Mouse (Mus musculus) kidney, postnatal 25 days (tissue): ENCODE measurements around the gene Chst14.

Source experiments
- DNase-seq, 2 experiments: peaks; one replicate each; pipeline ENCODE4 v3.0.0; 2021; ENCODE audit warnings: mixed read lengths in 2 of 2

Chst14 gene

DNA sequence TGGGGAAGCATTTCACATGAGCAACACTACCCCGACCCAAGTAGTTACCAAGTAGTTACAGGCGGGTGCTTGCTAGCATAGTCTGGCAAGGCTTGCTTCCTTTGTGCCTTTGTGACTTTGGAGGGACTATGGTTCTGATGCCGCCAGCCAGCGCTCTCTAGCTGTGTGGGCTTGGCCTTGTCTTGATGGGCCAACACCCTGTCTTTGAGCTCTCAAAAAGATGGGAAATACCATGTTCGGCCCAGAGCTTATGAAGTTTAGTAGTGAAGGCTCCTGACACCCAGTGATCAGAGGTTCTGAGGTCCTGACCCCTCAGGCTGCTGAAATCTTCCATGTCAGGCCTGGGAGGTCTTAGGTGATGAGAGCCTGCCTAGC is 20.2 kb upstream of the Chst14 start:
- DNase-seq = no peak

- DNase-seq = peak in 1 of 2 experiments; percentile 56
These were observed 18.5 kb upstream of the Chst14 start for GRCm38 (mm10) chr2:118907781-118908180.

- peak; percentile 44 to 66 for DNase-seq
These were observed 17.1 kb upstream of the Chst14 start for GRCm38 (mm10) chr2:118909151-118909550.

GRCm38 (mm10) chr2:118910605-118911278 is 15.6 kb upstream of the Chst14 start:
- peak in 1 of 2 experiments; percentile 74 for DNase-seq

DNA sequence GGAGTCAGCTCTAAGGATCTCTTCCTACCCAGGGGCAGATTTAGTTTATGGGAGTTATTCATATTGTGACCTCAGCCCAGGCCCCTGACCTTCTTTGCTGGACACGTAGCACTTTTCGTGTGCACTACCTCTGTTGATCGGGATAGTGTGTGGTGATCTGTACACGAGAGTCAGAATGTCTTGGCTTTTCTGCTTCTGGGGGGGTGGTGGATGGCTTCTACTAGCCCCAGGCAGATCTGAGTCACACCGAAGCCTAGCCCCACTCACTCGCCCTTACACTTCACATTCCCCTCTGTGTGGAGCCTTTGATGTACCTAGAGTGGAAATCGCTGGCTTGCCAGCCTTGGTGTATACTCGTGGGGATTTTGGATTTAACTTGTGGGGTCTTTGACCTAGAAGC is 13.6 kb upstream of the Chst14 start:
- no peak for DNase-seq

DNA sequence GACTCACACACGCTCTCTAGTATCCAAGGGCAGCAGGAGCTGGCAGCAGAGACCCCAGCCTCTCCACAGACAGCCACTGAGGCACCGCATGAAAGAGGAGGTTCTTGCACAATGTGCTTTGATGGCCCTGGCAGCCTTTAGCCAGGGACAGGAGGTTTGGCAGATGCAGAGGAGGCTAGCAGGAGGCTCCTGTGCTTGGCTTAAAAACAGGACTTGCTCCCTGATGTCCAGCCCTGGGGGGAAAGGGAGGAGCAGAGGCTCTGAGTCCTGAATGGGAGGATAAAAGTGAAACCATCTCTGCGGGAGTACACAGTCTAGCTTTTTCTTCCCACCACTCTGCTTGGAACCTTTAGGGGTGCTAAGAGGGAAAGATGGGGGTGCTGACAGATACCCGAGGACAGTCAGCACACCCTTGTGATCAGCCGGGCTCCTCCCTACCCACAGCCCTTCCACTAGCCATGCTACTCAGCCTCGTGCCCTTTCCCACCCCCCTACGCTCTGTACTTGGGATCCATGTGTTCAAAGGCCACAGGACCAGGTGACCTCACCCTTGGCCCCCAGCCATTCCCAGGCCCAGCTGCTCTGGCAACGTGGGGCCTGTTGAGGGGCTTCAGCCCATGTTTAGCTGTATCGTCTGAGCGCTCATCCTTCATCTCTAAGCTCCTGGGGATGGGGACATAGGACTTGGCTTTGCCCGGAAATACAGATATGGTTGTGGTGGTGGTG is 12.6 kb upstream of the Chst14 start:
- DNase-seq = peak; percentile 67 to 85

DNA sequence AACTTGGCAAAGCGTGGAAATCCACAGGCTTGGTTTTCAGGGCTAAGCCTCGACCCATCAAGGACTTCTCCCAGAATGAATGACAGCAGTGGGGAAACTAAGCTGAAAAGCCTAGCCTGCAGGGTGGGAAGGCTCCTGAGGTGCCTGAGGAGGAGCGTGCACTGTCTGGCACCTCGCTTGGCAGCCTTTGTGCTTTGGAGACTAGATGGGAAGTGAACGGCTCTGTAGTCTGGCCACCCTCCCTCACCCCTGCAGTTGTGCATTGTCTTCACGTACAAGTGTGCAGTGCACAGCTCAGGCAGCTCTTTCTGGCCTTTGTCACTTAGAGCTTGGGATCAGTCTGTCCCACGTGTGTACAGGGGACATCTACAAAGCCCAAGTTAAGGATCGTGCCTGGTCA is 11.6 kb upstream of the Chst14 start:
- DNase-seq = peak in 1 of 2 experiments; percentile 44

- DNase-seq = peak; percentile 63 to 85
These were observed 9.9 kb upstream of the Chst14 start for GRCm38 (mm10) chr2:118916436-118916835.

DNA sequence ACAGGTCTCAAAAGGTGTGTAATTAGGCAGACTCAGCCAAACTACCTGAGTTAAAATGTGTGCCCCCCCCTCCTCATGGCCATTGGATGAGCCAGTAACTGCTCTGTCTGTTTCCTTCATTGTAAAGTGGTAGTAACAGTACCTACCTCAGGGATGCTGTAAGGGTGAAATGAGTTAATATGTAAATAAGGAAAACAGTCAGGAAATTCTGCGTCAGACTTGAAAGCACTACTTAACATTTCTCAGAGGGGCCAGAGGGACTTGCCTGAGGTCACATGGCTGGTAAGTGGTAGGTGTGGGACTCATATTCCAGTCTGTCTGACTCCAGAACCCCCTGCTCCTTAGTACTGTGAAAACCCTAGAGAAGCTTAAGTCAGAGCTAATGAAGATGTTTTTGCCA is 7.8 kb upstream of the Chst14 start:
- DNase-seq = peak in 1 of 2 experiments; percentile 3

GRCm38 (mm10) chr2:118920428-118920827 is 5.9 kb upstream of the Chst14 start:
- DNase-seq = peak in 1 of 2 experiments; percentile 36

DNA sequence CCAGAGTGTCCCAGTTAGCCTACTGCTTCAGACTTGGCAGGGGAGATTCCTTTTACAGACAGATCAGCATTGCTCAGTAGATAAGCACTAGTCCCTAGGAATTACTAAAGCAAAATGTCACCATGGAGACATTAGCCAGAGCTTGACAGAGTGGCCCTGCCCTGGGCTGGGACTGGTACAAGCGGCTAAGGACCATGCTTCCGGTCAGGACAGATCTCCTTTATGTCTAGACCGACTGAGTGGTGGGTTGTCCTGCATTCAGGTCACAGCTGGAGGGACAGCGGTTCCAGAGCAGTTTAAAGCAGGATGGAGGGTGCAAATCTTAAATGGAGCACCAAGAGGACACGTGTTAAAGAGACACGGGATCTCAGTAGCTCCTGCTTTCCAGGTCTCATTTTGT is 344 bp upstream of the Chst14 start:
- no peak for DNase-seq

GRCm38 (mm10) chr2:118926998-118927739 is 873 bp downstream of the Chst14 start:
- DNase-seq = no peak

- no peak for DNase-seq
These were observed 15.0 kb downstream of the Chst14 start for GRCm38 (mm10) chr2:118941341-118941740.

GRCm38 (mm10) chr2:118943232-118943631 is 16.9 kb downstream of the Chst14 start:
- DNase-seq = no peak

DNA sequence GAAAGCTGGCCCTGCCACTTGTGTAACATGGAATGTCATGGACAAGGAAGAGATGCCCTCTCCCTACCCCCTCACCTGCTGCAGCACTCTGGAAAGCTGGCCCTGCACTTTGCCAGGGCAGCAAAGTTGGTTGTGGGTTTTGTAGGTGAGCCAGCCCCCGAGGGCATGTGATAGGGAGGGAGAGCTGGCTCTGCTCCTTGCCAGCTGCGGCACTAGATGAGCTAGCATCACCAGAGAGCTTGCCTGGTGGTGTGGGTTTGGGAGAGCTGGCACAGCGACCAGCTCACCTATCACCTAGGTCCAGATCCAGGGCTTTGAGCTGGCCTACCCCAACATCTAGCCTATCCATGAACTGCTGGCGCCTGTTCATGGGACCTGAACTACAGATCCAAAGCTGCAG is 22.5 kb downstream of the Chst14 start:
- no peak for DNase-seq

- no peak for DNase-seq
These were observed 23.4 kb downstream of the Chst14 start for GRCm38 (mm10) chr2:118949699-118950098.

DNA sequence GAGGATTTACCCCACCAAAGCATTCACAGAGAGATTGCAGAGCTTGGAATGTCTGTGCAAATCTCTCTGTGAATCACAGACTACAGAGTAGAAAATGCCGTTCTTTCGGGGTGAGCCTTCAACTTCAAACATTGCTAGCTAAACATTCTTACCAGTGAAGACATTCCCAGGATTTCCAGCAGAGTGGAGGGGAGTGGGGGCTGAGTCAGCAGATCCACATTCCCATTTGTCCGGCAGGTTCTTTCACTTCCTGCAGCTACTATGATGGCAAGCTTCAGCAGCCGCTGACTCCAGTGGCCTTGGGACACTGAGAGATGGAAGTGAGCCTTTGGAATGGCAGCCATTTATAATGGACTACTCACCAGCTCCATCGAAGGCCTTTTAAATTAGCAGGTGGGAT is 30.2 kb downstream of the Chst14 start:
- no peak for DNase-seq

DNA sequence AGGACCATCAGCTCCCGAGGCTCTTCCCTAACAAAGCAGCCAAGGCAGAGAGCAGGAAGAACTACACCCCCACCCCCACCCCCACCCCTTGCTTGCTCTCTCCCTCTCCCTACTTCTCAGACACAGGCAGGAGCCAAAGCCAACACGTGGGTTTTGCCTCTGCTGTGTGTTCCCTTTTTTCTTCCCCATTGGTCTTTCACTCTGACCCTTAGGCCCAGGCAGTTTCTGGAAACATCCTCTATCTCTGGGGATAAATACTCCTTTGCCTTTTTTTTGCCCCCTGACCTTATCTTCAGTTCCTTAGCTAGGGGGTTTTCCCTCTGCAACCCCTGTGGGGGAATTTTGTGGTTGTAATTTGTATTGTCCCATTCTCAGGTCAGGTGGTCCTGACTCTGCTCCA is 33.3 kb downstream of the Chst14 start:
- DNase-seq = no peak

GRCm38 (mm10) chr2:118960413-118960812 is 34.1 kb downstream of the Chst14 start:
- no peak for DNase-seq

GRCm38 (mm10) chr2:118961546-118961945 is 35.2 kb downstream of the Chst14 start:
- DNase-seq = no peak

DNA sequence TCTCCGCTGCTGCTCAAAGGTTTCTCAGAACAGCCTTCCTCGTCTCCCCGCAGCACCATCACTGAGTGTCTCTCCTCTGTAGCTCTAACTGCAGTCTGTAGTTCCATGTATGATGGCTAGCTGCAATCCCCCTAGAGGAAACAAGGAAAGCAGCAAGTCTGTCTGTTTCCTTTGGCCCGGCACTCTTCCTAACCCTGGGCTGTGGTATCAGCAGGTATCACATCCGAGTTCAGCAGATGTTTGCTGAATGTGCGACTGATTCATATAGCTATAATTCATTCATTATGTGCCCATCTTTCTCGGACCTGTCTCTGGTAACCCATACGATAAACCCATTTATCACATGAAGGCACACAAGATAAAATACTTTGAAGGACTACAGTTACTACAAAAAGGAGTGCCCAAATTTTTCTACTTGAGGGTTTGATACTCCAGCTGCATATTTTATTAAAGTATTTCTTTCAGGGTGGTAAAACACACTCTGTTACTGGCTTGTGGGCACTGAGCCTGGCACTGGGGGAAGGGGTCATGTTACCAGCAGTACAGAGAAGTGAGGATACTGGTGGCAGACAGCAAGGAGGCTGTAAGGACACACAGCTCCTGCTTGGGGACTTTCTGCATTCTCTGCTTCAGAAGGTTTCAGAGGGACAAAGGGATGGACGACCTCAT is 36.8 kb downstream of the Chst14 start:
- DNase-seq = no peak

DNA sequence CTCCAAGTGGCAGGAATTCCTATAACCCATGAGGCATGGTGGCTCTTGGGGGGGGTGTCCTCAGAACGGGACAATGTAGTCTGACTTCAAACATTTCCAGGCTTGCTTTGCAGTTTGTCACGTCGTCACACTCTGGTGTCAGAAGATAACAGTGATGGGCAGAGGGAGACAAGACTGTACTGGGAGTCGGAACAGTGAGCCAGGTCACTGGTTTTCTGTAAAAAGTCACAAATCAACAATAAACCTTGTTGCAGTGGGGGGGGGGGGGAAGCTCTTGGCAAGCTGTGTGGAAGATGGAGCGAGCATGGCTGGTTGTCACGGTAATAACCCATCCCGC is 37.3 kb downstream of the Chst14 start:
- no peak for DNase-seq

GRCm38 (mm10) chr2:118969585-118970147 is 43.4 kb downstream of the Chst14 start:
- DNase-seq = no peak
